Mouse (Mus musculus) olfactory bulb, adult 2 months (tissue): ENCODE measurements around the gene Kalrn.
A peak's percentile ranks its signal among the peaks of the same experiment; 100 is the strongest.

Source experiments
- CTCF ChIP-seq: fragments of 200-500 bp; IDR thresholded peaks from 2 replicates; pipeline ENCODE4 v1.5.1; 2012; ENCODE audit warnings: low read depth, mild to moderate bottlenecking, low read length, moderate library complexity; ENCODE audit not compliant: insufficient read depth
- POLR2A ChIP-seq: fragments of 200-500 bp; IDR thresholded peaks from 2 replicates; pipeline ENCODE4 v1.6.1; 2012; ENCODE audit warnings: mild to moderate bottlenecking, low read depth, low read length, moderate library complexity; ENCODE audit not compliant: insufficient read depth

DNA sequence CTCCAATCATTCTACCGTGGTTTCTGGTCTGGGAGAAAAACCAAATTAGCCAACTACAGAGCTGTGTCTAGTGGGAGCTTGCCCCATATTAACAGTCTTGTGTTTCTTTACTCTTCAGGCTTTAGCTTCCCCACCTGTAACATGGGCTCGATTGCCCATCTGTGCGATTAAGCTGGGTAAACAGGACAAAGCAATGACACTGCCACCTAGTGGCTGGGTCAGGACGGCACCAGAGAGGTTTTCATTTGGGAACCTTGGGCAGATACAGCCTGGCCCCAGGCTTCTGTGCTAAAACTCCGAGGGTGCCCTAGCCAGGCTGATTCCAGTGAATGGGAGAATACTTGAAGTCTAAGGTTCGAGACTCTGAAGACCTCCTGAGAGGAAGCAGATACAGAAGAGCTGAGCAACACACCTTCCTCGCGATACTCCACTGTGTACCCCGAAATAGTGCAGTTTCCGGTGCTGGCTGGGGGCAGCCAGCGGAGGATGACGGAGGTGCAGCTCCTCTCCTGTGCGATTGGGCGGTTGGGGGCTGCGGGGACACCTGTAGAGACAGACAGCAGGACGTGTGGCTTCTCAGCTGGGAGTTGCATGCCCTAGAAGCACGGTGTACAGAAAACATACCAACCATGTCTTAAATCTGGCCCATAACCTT, 584.8 kb downstream of the Kalrn start:
- TF ChIP-seq POLR2A (no peak), CTCF (peak; percentile 47; the same call in 1 of the 2 replicates)
